9 mouse cellular contexts compared by ENCODE assay signal in the genomic region with DNA sequence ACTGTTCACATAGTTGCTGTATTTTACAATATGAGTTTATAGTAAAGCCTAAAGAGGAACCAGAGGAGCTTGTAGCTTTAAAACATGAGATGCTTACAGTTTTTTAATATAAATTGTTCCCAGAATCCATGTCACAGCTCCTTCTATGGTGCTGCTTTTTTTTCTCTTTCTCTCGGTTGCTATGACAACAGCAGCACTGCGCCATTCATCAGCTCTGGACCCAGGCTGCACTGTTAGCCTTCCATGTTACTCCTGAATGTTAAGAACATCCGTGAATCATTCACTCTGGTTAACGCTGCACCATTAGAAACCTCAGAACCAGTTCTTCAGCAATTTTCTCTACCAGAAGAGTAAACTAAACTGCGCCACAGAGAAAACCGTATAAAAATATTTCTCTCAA.
DNase-seq lines count a peak whose midpoint lies in the region.
"Had no signal": no experiment of that assay in that cellular context is flagged by ENCODE, and none has a peak within 500 bp of the region (broad histone marks: within the 10 kb centered on the region; RNA-seq: fewer than 3 reads in every experiment).

No protein-coding gene starts in this region.

- DNase-seq in kidney, adult 9 months, result peak; percentile 22
- DNase-seq in kidney, postnatal 10 days, result no peak
- DNase-seq in frontal cortex, adult 2 months (ENCODE audit: extremely low spot score in 1 of 2, low spot score in 1 of 2), result peak; percentile 52 to 79
- peak; percentile 39 to 65 for DNase-seq in left cerebral cortex, adult 9 months (ENCODE audit: low spot score in 2 of 2)
- DNase-seq in right cerebral cortex, postnatal 10 days (ENCODE audit: low spot score in 2 of 2), result peak; percentile 63 to 78
- no peak for DNase-seq in MN1 (ENCODE audit: low spot score)
- DNase-seq in adipocyte (ENCODE audit: low spot score), result no peak
- no peak for DNase-seq in urinary bladder, postnatal 10 days (ENCODE audit: low spot score)
- DNase-seq: lung, postnatal 4 days had no signal

Comparison
In these comparisons a context has a peak if more than half of its experiments do, and no peak if none do; other contexts are left out.
1. DNase-seq: peak in kidney, adult 9 months (single experiment), frontal cortex, adult 2 months (2 of 2), left cerebral cortex, adult 9 months (2 of 2) and right cerebral cortex, postnatal 10 days (2 of 2); none in kidney, postnatal 10 days (single experiment), MN1 (single experiment), adipocyte (single experiment) and urinary bladder, postnatal 10 days (single experiment).